Comparison of ENCODE assay signal across 22 mouse cellular contexts in the genomic region with DNA sequence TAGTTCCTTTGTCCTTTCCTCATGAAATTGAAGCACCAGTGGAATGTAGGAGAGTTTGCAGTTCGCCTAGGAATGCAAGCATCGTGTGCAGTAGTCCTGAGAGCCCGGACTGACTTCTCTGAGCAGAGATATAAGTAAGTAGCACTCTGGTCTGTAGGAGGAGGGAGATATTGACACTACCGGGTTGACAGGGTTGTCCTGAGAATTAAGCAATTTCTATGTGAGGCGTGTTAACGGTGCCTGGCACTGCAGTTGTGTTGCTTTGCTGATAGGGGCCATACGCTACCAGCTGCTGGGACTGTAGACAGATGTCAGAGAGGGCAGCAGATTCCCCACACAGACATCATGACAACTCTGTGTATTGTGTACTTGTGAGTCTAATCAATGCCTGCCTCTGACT. TPM values are rescaled to one million over a fixed set of nuclear protein-coding genes. Genes with fewer than 3 reads are reported as not detected.
DNase-seq lines count a peak whose midpoint lies in the region; ATAC-seq and TF ChIP-seq lines count a peak whose summit lies in the region.
"Had no signal": no experiment of that assay in that cellular context is flagged by ENCODE, and none has a peak within 500 bp of the region (broad histone marks: within the 10 kb centered on the region; RNA-seq: fewer than 3 reads in every experiment).

No protein-coding gene starts in this region.

- 0 out of 2 replicates have a peak overlapping the region, but pooled peaks have one; percentile 5 for H3K27ac ChIP-seq in lung, postnatal 0 days (ENCODE audit: low read length)
- H3K27ac ChIP-seq in liver, embryonic 11.5 days (ENCODE audit: low read depth, low read length), result no peak overlapping the region; the same call in 1 of the 2 replicates
- H3K27ac ChIP-seq in liver, embryonic 14.5 days, result no peak overlapping the region
- H3K27ac ChIP-seq: embryonic facial prominence, embryonic 15.5 days; forebrain, embryonic 15.5 days; heart, adult 2 months; hindbrain, embryonic 10.5 days had no signal

- peak; percentile 38; the same call in 1 of the 2 replicates for TF ChIP-seq EP300 in lung, postnatal 0 days (IDR thresholded peaks at IDR 0.05)
- TF ChIP-seq EP300 in liver, embryonic 14.5 days (IDR thresholded peaks at IDR 0.05; ENCODE audit: low read depth), result peak; percentile 62

- no peak overlapping the region for H3K9ac ChIP-seq in lung, postnatal 0 days (replicated peaks; ENCODE audit: low read depth)
- H3K9ac ChIP-seq in liver, embryonic 11.5 days (ENCODE audit: low read depth, low read length), result no peak overlapping the region
- no peak overlapping the region for H3K9ac ChIP-seq in liver, embryonic 14.5 days (replicated peaks)
- H3K9ac ChIP-seq: embryonic facial prominence, embryonic 15.5 days; forebrain, embryonic 15.5 days; heart, embryonic 12.5 days had no signal

- peak; percentile 69 for DNase-seq in lung, postnatal 0 days (ENCODE audit: low spot score)
- no peak for DNase-seq in lung, postnatal 25 days (ENCODE audit: low spot score)
- DNase-seq in liver, embryonic 11.5 days (ENCODE audit: low spot score), result no peak
- DNase-seq in liver, embryonic 14.5 days (ENCODE audit: low read depth in 3 of 3, low spot score in 3 of 3), result no peak
- DNase-seq in heart, adult 9 months (ENCODE audit: low spot score in 2 of 2), result no peak
- no peak for DNase-seq in thymus, adult 18-20 months
- DNase-seq in heart, adult 11 months, result no peak
- DNase-seq: adrenal gland, adult 8-10 months; adrenal gland, postnatal 36 days; cerebellum, adult 11 months; cerebellum, adult 8-10 months; cerebellum, postnatal 14 days; embryo, embryonic 11 days; gastrocnemius, postnatal 10 days; heart, adult 2 months had no signal

- peak overlapping the region; percentile 22; the same call in 1 of the 2 replicates for H3K4me2 ChIP-seq in lung, postnatal 0 days (replicated peaks; ENCODE audit: low read depth, low read length)
- no peak overlapping the region; the same call in 1 of the 2 replicates for H3K4me2 ChIP-seq in liver, embryonic 11.5 days
- 0 out of 2 replicates have a peak overlapping the region, but pooled peaks have one; percentile 23 for H3K4me2 ChIP-seq in liver, embryonic 14.5 days (ENCODE audit: low read depth)
- H3K4me2 ChIP-seq: embryonic facial prominence, embryonic 15.5 days; forebrain, embryonic 15.5 days; heart, embryonic 12.5 days had no signal

- H3K27me3 ChIP-seq in lung, postnatal 0 days (replicated peaks; ENCODE audit: insufficient read depth, low read length), result no peaks in the 10 kb centered on the region
- peaks cover 18% of the 10 kb centered on the region; the same call in 1 of the 2 replicates for H3K27me3 ChIP-seq in liver, embryonic 11.5 days (replicated peaks; ENCODE audit: control insufficient read depth, insufficient read depth, low read length)
- no peaks in the 10 kb centered on the region for H3K27me3 ChIP-seq in liver, embryonic 14.5 days (ENCODE audit: control insufficient read depth, insufficient read depth, low read length)

- no peaks in the 10 kb centered on the region for H3K36me3 ChIP-seq in lung, postnatal 0 days (ENCODE audit: insufficient read depth, low read length)
- H3K36me3 ChIP-seq in liver, embryonic 11.5 days (ENCODE audit: control insufficient read depth, insufficient read depth, low read length), result no peaks in the 10 kb centered on the region
- no peaks in the 10 kb centered on the region for H3K36me3 ChIP-seq in liver, embryonic 14.5 days (replicated peaks; ENCODE audit: control insufficient read depth, insufficient read depth, low read depth)
- H3K36me3 ChIP-seq: embryonic facial prominence, embryonic 15.5 days; forebrain, embryonic 15.5 days; heart, embryonic 12.5 days; hindbrain, embryonic 10.5 days had no signal

- H3K4me3 ChIP-seq in lung, postnatal 0 days (ENCODE audit: low read depth, low read length), result no peak overlapping the region
- no peak overlapping the region for H3K4me3 ChIP-seq in liver, embryonic 11.5 days (ENCODE audit: low read depth, low read length)
- no peak overlapping the region for H3K4me3 ChIP-seq in liver, embryonic 14.5 days (ENCODE audit: insufficient read depth in 1 of 2, low read depth in 2 of 2, low read length in 2 of 2)
- H3K4me3 ChIP-seq: embryonic facial prominence, embryonic 15.5 days; erythroblast, embryonic 14.5 days; forebrain, embryonic 15.5 days; heart, adult 2 months; heart, embryonic 12.5 days; hindbrain, embryonic 10.5 days had no signal

- 35% methylated on average over 7 of the region's 7 CpGs for WGBS in lung, postnatal 0 days
- WGBS in liver, embryonic 11.5 days, result 35% methylated on average over 7 of the region's 7 CpGs
- 12% methylated on average over 7 of the region's 7 CpGs for WGBS in liver, embryonic 14.5 days (ENCODE audit: insufficient replicate concordance)

- H3K9me3 ChIP-seq in lung, postnatal 0 days (ENCODE audit: low read length), result no peaks in the 10 kb centered on the region
- H3K9me3 ChIP-seq in liver, embryonic 11.5 days (ENCODE audit: control insufficient read depth, low read length), result no peaks in the 10 kb centered on the region
- H3K9me3 ChIP-seq in liver, embryonic 14.5 days (ENCODE audit: control insufficient read depth, low read length), result no peaks in the 10 kb centered on the region
- H3K9me3 ChIP-seq: embryonic facial prominence, embryonic 15.5 days; forebrain, embryonic 15.5 days; heart, embryonic 12.5 days; hindbrain, embryonic 10.5 days had no signal

- H3K4me1 ChIP-seq in lung, postnatal 0 days (ENCODE audit: insufficient read depth, low read depth, low read length), result no peaks in the 10 kb centered on the region
- peaks cover 23% of the 10 kb centered on the region for H3K4me1 ChIP-seq in liver, embryonic 11.5 days (replicated peaks; ENCODE audit: control insufficient read depth, insufficient read depth, low read length)
- H3K4me1 ChIP-seq in liver, embryonic 14.5 days (replicated peaks; ENCODE audit: control insufficient read depth in 2 of 2, insufficient read depth in 2 of 2, low read length in 1 of 2), result peaks cover 16 to 31% of the 10 kb centered on the region in 2 experiments
- H3K4me1 ChIP-seq: embryonic facial prominence, embryonic 15.5 days; forebrain, embryonic 15.5 days had no signal

- TF ChIP-seq CTCF in lung, postnatal 0 days (IDR thresholded peaks at IDR 0.05), result no peak
- TF ChIP-seq CTCF in liver, embryonic 14.5 days (IDR thresholded peaks at IDR 0.05; ENCODE audit: low read depth), result no peak

- peak; percentile 89 for ATAC-seq in lung, postnatal 0 days
- peak; percentile 85 for ATAC-seq in liver, embryonic 11.5 days (replicated peaks; ENCODE audit: low FRiP score)
- peak; percentile 84 for ATAC-seq in liver, embryonic 14.5 days (ENCODE audit: insufficient read depth)
- ATAC-seq in megakaryocyte progenitor cell, adult 5-6 weeks (replicated peaks; ENCODE audit: poor library complexity), result peak; percentile 65
- ATAC-seq: forebrain, embryonic 15.5 days had no signal

RNA-seq across cellular contexts. Expression of a gene that starts 1.8 kb away (rescaled TPM):
- polyA plus RNA-seq in lung, postnatal 0 days (2015; fragmentation: Nextera tagmentation; extraction: Ambion mirVana), result 0.04 TPM in 2 replicates
- 0.04 and 0.12 TPM in 2 replicates for polyA plus RNA-seq in liver, embryonic 11.5 days (2014; fragmentation: Nextera tagmentation; extraction: Ambion mirVana)
- polyA plus RNA-seq in liver, embryonic 14.5 days (2012; rRNA removed), result 0.02 and 0.03 TPM in 2 replicates
- polyA plus RNA-seq in liver, embryonic 14.5 days (2014; fragmentation: Nextera tagmentation; extraction: Ambion mirVana), result 0.03 TPM in 1 of 2 replicates, not detected in the other
- total RNA-seq in megakaryocyte progenitor cell, adult 5-6 weeks (2015), result not detected in 2 replicates
- not detected in 2 replicates for total RNA-seq in megakaryocyte progenitor cell, adult 5-6 weeks (2017)
- total RNA-seq: adrenal gland, adult 8-10 months; adrenal gland, postnatal 36 days; gastrocnemius, postnatal 10 days had no signal
- polyA plus RNA-seq: embryonic facial prominence, embryonic 11.5 days; erythroblast, embryonic 14.5 days; hindbrain, embryonic 10.5 days had no signal

RNA-seq across cellular contexts. Expression of a gene that starts 7.5 kb away (rescaled TPM):
- 25.5 and 25.6 TPM in 2 replicates for polyA plus RNA-seq in lung, postnatal 0 days (2015; fragmentation: Nextera tagmentation; extraction: Ambion mirVana)
- polyA plus RNA-seq in liver, embryonic 11.5 days (2014; fragmentation: Nextera tagmentation; extraction: Ambion mirVana), result 58.4 and 69.8 TPM in 2 replicates
- polyA plus RNA-seq in liver, embryonic 14.5 days (2012; rRNA removed), result 13.7 and 14.8 TPM in 2 replicates
- polyA plus RNA-seq in liver, embryonic 14.5 days (2014; fragmentation: Nextera tagmentation; extraction: Ambion mirVana), result 23.3 and 28.1 TPM in 2 replicates
- total RNA-seq in megakaryocyte progenitor cell, adult 5-6 weeks (2015), result 32.2 and 32.9 TPM in 2 replicates
- 31.1 and 33.9 TPM in 2 replicates for total RNA-seq in megakaryocyte progenitor cell, adult 5-6 weeks (2017)
